Mouse (Mus musculus) natural killer cell, adult 2 months (primary cell): ENCODE results near the gene Zc3h8.
A peak's percentile ranks its signal among the peaks of the same experiment; 100 is the strongest.

Experiments used
- DNase-seq, 2 experiments: peaks; one replicate each; pipeline ENCODE4 v3.0.0; 2022; ENCODE audit warnings: low spot score in 2 of 2

Gene Zc3h8

GRCm38 (mm10) chr2:128943538-128944528 lies at the start of gene Zc3h8:
TSS of gene Zc3h8 (minus strand) at chr2:128944077.
- peak; percentile 95 to 97 for DNase-seq

- no peak for DNase-seq
Observed at GRCm38 (mm10) chr2:128984746-128985145, 40.9 kb upstream of the Zc3h8 start.

- DNase-seq, result no peak
Observed at GRCm38 (mm10) chr2:128975572-128975971, 31.7 kb upstream of the Zc3h8 start.

GRCm38 (mm10) chr2:128972301-128972700 lies 28.4 kb upstream of the Zc3h8 start:
- no peak for DNase-seq

GRCm38 (mm10) chr2:128968475-128969083 lies 24.7 kb upstream of the Zc3h8 start:
- DNase-seq, result no peak

- DNase-seq, result peak; percentile 72 to 73
Observed at GRCm38 (mm10) chr2:128967661-128968441, 24.0 kb upstream of the Zc3h8 start, which contains the start of gene Gm10762. TSS of gene Gm10762 (minus strand) at chr2:128967725.

- peak; percentile 98 for DNase-seq
Observed at GRCm38 (mm10) chr2:128966641-128967580, 23.0 kb upstream of the Zc3h8 start, which contains the start of gene Zc3h6. TSS of gene Zc3h6 (plus strand) at chr2:128967402.

- no peak for DNase-seq
Observed at GRCm38 (mm10) chr2:128966236-128966635, 22.4 kb upstream of the Zc3h8 start.

- DNase-seq, result no peak
Observed at GRCm38 (mm10) chr2:128965505-128966105, 21.7 kb upstream of the Zc3h8 start.

- DNase-seq, result no peak
Observed at GRCm38 (mm10) chr2:128954186-128954585, 10.3 kb upstream of the Zc3h8 start.

GRCm38 (mm10) chr2:128947962-128948588 lies 4.2 kb upstream of the Zc3h8 start:
- peak; percentile 35 to 45 for DNase-seq

- no peak for DNase-seq
Observed at GRCm38 (mm10) chr2:128936256-128936655, 7.6 kb downstream of the Zc3h8 start.

GRCm38 (mm10) chr2:128930704-128931103 lies 13.2 kb downstream of the Zc3h8 start:
- no peak for DNase-seq

- no peak for DNase-seq
Observed at GRCm38 (mm10) chr2:128928446-128928845, 15.4 kb downstream of the Zc3h8 start.

GRCm38 (mm10) chr2:128924799-128925198 lies 19.1 kb downstream of the Zc3h8 start:
- no peak for DNase-seq

- DNase-seq, result no peak
Observed at GRCm38 (mm10) chr2:128916528-128916927, 27.3 kb downstream of the Zc3h8 start.

GRCm38 (mm10) chr2:128914978-128915377 lies 28.9 kb downstream of the Zc3h8 start:
- no peak for DNase-seq

GRCm38 (mm10) chr2:128903661-128904060 lies 40.2 kb downstream of the Zc3h8 start:
- DNase-seq, result no peak

GRCm38 (mm10) chr2:128902843-128903242 lies 41.0 kb downstream of the Zc3h8 start:
- no peak for DNase-seq
